Mouse (Mus musculus): ENCODE measurements around the gene Acacb. TPM values are rescaled to one million over a fixed set of nuclear protein-coding genes. Genes with fewer than 3 reads are reported as not detected.

Acacb gene
- polyA plus RNA-seq, 1 experiment from 2014 or later: 12.0 TPM

DNA sequence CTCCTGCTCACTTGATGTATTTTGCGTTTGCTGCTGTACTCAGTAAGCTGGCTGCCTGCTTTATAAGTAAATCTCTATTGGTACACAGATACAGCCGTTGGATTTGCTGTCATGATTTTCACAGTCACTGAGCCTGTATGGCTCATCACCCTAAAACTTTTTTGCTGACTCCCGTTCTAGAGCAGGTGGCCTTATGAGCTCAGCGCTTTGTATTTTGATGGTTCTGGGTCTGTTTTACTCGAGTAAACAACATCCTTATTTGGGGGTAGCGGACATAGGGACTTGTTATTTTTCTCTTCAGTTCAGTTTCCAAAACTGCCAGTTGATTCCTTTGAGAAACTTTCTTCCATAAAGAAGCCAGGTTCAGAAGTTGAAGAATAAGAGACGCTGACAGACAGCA lies 79.7 kb downstream of the Acacb start:
- no peak overlapping the region for H3K27ac ChIP-seq (ENCODE audit: low read length)
- ATAC-seq (replicated peaks; ENCODE audit: extremely low read depth, insufficient read depth, low FRiP score): no peak
- peaks cover 11% of the 10 kb centered on the region for H3K9me3 ChIP-seq (replicated peaks; ENCODE audit: control insufficient read depth, low read length)
- no peak overlapping the region for H3K9ac ChIP-seq (ENCODE audit: low read length)
- H3K27me3 ChIP-seq (ENCODE audit: control insufficient read depth, insufficient read depth, low read length): no peaks in the 10 kb centered on the region
- H3K4me3 ChIP-seq (ENCODE audit: low read length): no peak overlapping the region
- 93% methylated on average over 7 of the region's 7 CpGs for WGBS
- no peak overlapping the region for H3K4me2 ChIP-seq (ENCODE audit: low read depth, low read length)
- H3K4me1 ChIP-seq (ENCODE audit: control insufficient read depth, insufficient read depth, low read length): no peaks in the 10 kb centered on the region
- H3K36me3 ChIP-seq (ENCODE audit: control insufficient read depth, insufficient read depth): peaks cover 69% of the 10 kb centered on the region

DNA sequence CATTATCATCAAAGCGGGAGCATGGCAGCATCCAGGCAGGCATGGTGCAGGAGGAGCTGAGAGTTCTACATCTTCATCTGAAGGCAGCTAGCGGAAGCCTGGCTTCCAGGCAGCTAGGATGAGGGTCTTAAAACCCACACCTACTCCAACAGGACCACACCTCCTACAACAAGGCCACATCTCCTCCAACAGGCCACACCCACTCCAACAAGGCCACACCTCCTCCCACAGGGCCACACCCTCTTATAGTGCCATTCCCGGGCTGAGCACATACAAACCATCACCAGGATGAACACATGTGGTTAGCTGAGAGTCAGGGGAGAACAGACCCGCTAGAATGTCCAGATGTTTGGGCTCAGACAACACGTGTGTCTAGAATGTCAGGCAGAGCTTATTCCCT lies 82.6 kb downstream of the Acacb start:
- Histone ChIP-seq H3K36me3 (ENCODE audit: control insufficient read depth, insufficient read depth) (peaks cover 61% of the 10 kb centered on the region), H3K27ac (ENCODE audit: low read length) (no peak overlapping the region), H3K9me3 (replicated peaks; ENCODE audit: control insufficient read depth, low read length) (peaks cover 8% of the 10 kb centered on the region), H3K4me3 (ENCODE audit: low read length) (no peak overlapping the region), H3K9ac (ENCODE audit: low read length) (no peak overlapping the region), H3K4me2 (ENCODE audit: low read depth, low read length) (no peak overlapping the region), H3K4me1 (ENCODE audit: control insufficient read depth, insufficient read depth, low read length) (no peaks in the 10 kb centered on the region), H3K27me3 (ENCODE audit: control insufficient read depth, insufficient read depth, low read length) (no peaks in the 10 kb centered on the region)
- ATAC-seq (replicated peaks; ENCODE audit: extremely low read depth, insufficient read depth, low FRiP score): no peak
- WGBS: 79% methylated on average over 5 of the region's 5 CpGs

DNA sequence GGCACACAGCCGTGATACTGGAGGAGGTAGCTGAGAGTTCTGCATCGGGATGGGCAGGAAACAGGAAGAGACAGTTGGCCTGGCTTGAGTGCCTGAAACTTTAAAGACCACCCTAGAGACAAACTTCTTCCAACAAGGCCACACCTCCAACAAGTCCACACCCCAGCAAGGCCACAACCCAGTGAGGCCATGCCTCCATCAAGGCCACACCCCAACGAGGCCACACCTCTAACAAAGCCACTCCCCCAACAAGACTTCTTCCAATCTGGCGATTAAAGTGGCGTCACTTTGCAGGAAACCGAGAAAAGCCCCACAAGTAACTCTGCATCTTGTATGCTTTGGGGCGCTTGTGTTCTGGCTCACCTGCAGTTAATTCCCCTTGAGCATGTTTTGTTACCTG lies 92.6 kb downstream of the Acacb start:
- Histone ChIP-seq H3K36me3 (ENCODE audit: control insufficient read depth, insufficient read depth) (peaks cover 9% of the 10 kb centered on the region), H3K27me3 (ENCODE audit: control insufficient read depth, insufficient read depth, low read length) (no peaks in the 10 kb centered on the region), H3K9me3 (replicated peaks; ENCODE audit: control insufficient read depth, low read length) (no peaks in the 10 kb centered on the region), H3K4me2 (ENCODE audit: low read depth, low read length) (no peak overlapping the region), H3K4me1 (ENCODE audit: control insufficient read depth, insufficient read depth, low read length) (no peaks in the 10 kb centered on the region), H3K27ac (ENCODE audit: low read length) (no peak overlapping the region), H3K4me3 (ENCODE audit: low read length) (no peak overlapping the region), H3K9ac (ENCODE audit: low read length) (no peak overlapping the region)
- 38% methylated on average over 7 of the region's 7 CpGs for WGBS
- no peak for ATAC-seq (replicated peaks; ENCODE audit: extremely low read depth, insufficient read depth, low FRiP score)

DNA sequence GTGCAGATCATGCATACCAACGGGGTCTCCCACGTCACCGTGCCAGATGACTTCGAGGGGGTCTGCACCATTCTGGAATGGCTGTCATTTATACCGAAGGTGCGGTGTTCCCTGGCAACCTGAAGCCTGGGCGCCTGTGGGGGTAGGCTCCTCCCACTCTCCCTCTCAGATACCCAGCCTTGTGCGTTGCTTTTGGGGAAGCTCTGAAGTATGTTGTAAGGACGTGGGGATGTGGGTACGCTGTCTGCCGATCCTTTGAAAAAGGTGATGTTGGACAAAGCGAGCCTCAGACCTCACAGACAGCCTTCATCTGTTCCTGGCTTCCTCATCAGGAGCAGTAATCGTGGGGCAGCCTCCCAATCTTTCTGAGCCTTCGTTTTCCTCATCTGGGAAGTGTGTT lies 93.4 kb downstream of the Acacb start:
- no peak for ATAC-seq (replicated peaks; ENCODE audit: extremely low read depth, insufficient read depth, low FRiP score)
- 50% methylated on average over 14 of the region's 14 CpGs for WGBS
- no peak overlapping the region for H3K4me2 ChIP-seq (ENCODE audit: low read depth, low read length)
- H3K4me1 ChIP-seq (ENCODE audit: control insufficient read depth, insufficient read depth, low read length): no peaks in the 10 kb centered on the region
- H3K36me3 ChIP-seq (ENCODE audit: control insufficient read depth, insufficient read depth): peaks cover 9% of the 10 kb centered on the region
- H3K9me3 ChIP-seq (replicated peaks; ENCODE audit: control insufficient read depth, low read length): no peaks in the 10 kb centered on the region
- no peak overlapping the region for H3K27ac ChIP-seq (ENCODE audit: low read length)
- no peak overlapping the region for H3K4me3 ChIP-seq (ENCODE audit: low read length)
- H3K27me3 ChIP-seq (ENCODE audit: control insufficient read depth, insufficient read depth, low read length): no peaks in the 10 kb centered on the region
- no peak overlapping the region for H3K9ac ChIP-seq (ENCODE audit: low read length)

DNA sequence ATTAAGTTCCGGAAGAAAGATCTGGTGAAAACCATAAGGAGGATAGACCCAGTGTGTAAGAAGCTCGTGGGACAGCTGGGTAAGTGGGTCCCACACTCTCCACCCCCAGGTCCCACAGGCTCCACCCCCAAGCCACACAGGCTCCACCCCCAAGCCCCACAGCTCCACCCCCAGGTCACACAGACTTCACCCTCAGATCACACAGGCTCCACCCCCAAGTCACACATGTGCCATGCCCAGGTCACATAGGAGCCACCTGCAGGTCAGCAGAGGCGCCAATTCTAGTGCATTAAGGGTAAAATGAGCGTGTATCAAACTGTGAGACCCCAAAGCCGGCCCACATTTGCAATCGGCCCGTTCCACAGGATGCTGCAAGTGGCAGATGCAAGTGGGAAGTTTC lies 100.1 kb downstream of the Acacb start:
- no peaks in the 10 kb centered on the region for H3K9me3 ChIP-seq (replicated peaks; ENCODE audit: control insufficient read depth, low read length)
- H3K9ac ChIP-seq (ENCODE audit: low read length): no peak overlapping the region
- 0 out of 2 replicates have a peak, but pooled peaks cover 3% of the 10 kb centered on the region for H3K4me1 ChIP-seq (ENCODE audit: control insufficient read depth, insufficient read depth, low read length)
- 72% methylated on average over 7 of the region's 7 CpGs for WGBS
- peaks cover 24% of the 10 kb centered on the region for H3K36me3 ChIP-seq (ENCODE audit: control insufficient read depth, insufficient read depth)
- no peak overlapping the region for H3K4me3 ChIP-seq (ENCODE audit: low read length)
- no peak overlapping the region for H3K27ac ChIP-seq (ENCODE audit: low read length)
- no peaks in the 10 kb centered on the region for H3K27me3 ChIP-seq (ENCODE audit: control insufficient read depth, insufficient read depth, low read length)
- H3K4me2 ChIP-seq (ENCODE audit: low read depth, low read length): no peak overlapping the region
- no peak for ATAC-seq (replicated peaks; ENCODE audit: extremely low read depth, insufficient read depth, low FRiP score)

DNA sequence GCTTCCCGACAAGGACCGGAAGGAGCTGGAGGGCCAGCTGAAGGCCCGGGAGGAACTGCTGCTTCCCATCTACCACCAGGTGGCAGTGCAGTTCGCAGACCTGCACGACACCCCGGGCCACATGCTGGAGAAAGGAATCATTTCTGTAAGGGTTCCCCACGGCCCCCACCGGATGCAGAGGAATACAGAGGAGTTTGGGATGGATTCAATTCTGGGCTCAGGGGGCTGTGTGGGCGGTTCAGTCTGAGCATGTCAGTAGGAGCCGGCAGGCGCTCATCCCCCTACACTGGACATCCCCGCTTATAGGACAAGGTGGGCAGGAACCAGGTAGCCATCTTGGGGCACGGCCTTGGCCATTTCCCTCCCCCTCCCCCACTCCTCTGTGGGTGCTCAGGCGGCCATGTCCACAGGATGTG lies 101.8 kb downstream of the Acacb start:
- WGBS: 17% methylated on average over 14 of the region's 14 CpGs
- 0 out of 2 replicates have a peak, but pooled peaks cover 3% of the 10 kb centered on the region for H3K4me1 ChIP-seq (ENCODE audit: control insufficient read depth, insufficient read depth, low read length)
- no peak overlapping the region for H3K4me3 ChIP-seq (ENCODE audit: low read length)
- peak; percentile 35; the same call in 1 of the 2 replicates for ATAC-seq (replicated peaks; ENCODE audit: extremely low read depth, insufficient read depth, low FRiP score)
- no peaks in the 10 kb centered on the region for H3K9me3 ChIP-seq (replicated peaks; ENCODE audit: control insufficient read depth, low read length)
- H3K36me3 ChIP-seq (ENCODE audit: control insufficient read depth, insufficient read depth): peaks cover 21% of the 10 kb centered on the region
- H3K9ac ChIP-seq (ENCODE audit: low read length): no peak overlapping the region
- H3K27ac ChIP-seq (ENCODE audit: low read length): no peak overlapping the region
- no peak overlapping the region for H3K4me2 ChIP-seq (ENCODE audit: low read depth, low read length)
- no peaks in the 10 kb centered on the region for H3K27me3 ChIP-seq (ENCODE audit: control insufficient read depth, insufficient read depth, low read length)

DNA sequence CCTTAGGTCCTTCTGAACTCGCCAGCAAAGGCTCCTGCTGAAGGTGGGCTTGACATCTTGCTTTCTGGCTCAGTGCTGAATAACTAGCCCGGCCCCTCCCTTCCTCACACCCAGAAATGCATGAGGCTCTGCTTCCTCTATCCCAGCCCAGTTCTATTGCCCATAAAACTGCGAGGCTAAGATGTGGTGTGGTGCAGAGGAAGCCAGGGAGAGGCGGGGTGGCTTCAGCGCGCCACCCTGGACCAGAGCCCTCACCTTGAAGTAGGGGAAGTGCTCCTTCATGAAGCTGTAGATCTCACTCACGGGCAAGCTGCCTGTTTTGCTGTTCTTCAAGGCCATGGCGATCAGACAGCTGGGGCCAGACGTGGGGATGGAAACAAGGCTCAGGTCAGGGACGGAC lies 113.2 kb downstream of the Acacb start:
- no peak overlapping the region for H3K4me3 ChIP-seq (ENCODE audit: low read length)
- no peaks in the 10 kb centered on the region; the same call in 1 of the 2 replicates for H3K27me3 ChIP-seq (ENCODE audit: control insufficient read depth, insufficient read depth, low read length)
- H3K4me2 ChIP-seq (ENCODE audit: low read depth, low read length): no peak overlapping the region
- no peak overlapping the region for H3K9ac ChIP-seq (ENCODE audit: low read length)
- no peaks in the 10 kb centered on the region for H3K9me3 ChIP-seq (replicated peaks; ENCODE audit: control insufficient read depth, low read length)
- H3K4me1 ChIP-seq (ENCODE audit: control insufficient read depth, insufficient read depth, low read length): no peaks in the 10 kb centered on the region
- no peak for ATAC-seq (replicated peaks; ENCODE audit: extremely low read depth, insufficient read depth, low FRiP score)
- WGBS: 63% methylated on average over 10 of the region's 10 CpGs
- H3K27ac ChIP-seq (ENCODE audit: low read length): no peak overlapping the region
- H3K36me3 ChIP-seq (ENCODE audit: control insufficient read depth, insufficient read depth): no peaks in the 10 kb centered on the region

DNA sequence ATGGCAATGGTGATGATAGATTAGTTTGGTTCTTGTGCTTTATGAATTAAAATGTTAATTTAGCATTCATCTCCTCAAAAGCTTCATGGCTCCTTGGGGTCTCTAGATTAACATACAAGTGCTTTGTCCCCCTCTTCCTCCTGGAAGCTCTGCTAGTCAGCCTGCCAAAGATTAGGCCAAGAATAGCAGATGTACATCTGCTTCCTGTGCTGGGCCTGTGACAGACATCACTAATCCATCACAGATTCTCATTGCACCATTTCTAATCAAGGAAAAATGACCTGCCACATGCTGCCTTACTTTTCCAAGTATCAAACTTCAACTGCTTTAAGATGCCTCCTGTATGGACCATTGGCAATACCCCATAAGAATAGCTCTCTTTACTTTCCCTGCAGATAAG lies 115.2 kb downstream of the Acacb start:
- H3K36me3 ChIP-seq (ENCODE audit: control insufficient read depth, insufficient read depth): no peaks in the 10 kb centered on the region
- H3K27me3 ChIP-seq (ENCODE audit: control insufficient read depth, insufficient read depth, low read length): no peaks in the 10 kb centered on the region
- ATAC-seq (replicated peaks; ENCODE audit: extremely low read depth, insufficient read depth, low FRiP score): no peak
- H3K4me3 ChIP-seq (ENCODE audit: low read length): no peak overlapping the region
- no peak overlapping the region for H3K27ac ChIP-seq (ENCODE audit: low read length)
- no peak overlapping the region for H3K4me2 ChIP-seq (ENCODE audit: low read depth, low read length)
- H3K4me1 ChIP-seq (ENCODE audit: control insufficient read depth, insufficient read depth, low read length): no peaks in the 10 kb centered on the region
- H3K9me3 ChIP-seq (replicated peaks; ENCODE audit: control insufficient read depth, low read length): no peaks in the 10 kb centered on the region
- no peak overlapping the region for H3K9ac ChIP-seq (ENCODE audit: low read length)

DNA sequence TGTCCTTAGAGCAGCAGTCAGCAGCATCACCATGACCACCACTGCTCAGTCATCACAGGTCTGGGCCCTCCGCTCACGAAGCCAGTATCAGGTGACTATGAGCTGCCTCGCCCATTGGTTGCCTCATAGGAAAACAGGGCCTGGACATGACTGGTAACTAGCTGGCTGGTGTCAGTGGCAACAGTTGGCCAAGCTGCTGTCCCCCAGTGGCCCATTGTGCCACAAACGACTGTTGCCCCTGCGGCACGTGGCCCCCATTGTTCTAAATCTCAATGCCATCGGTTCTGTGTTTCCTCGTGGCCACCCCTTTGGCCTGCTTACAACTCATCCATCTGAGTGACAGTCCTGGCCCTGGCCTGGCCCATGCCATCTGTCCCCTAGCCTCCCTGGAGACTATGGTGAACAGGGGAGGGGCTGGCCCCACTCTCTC lies 117.7 kb downstream of the Acacb start:
- Histone ChIP-seq H3K27ac (ENCODE audit: low read length) (no peak overlapping the region), H3K4me2 (ENCODE audit: low read depth, low read length) (no peak overlapping the region), H3K4me3 (ENCODE audit: low read length) (no peak overlapping the region), H3K9me3 (replicated peaks; ENCODE audit: control insufficient read depth, low read length) (no peaks in the 10 kb centered on the region), H3K27me3 (ENCODE audit: control insufficient read depth, insufficient read depth, low read length) (peaks cover 5% of the 10 kb centered on the region; the same call in 1 of the 2 replicates), H3K4me1 (ENCODE audit: control insufficient read depth, insufficient read depth, low read length) (no peaks in the 10 kb centered on the region), H3K36me3 (ENCODE audit: control insufficient read depth, insufficient read depth) (no peaks in the 10 kb centered on the region), H3K9ac (ENCODE audit: low read length) (no peak overlapping the region)
- whole genome bisulfite sequencing: 75% methylated on average over 8 of the region's 8 CpGs
- ATAC-seq (replicated peaks; ENCODE audit: extremely low read depth, insufficient read depth, low FRiP score): no peak

DNA sequence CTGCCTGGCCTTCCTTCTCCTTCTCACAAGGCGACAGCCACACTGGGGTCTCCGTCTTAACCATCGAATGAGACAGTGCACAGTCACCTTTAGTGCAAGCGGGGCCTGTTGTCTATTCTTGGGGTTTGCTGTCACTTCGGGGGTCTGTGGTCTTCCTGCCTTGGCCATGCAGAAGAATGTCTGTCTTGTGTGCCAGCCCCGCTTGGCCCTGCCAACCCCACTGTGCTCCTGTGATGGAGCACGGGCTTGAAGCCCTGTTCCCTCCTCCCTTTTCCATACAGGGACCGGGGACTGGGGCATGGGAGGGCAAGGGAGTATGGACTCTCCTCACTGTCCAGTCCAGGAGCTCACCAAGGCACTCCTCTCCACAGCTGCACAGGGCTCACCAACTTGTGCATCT lies 118.5 kb downstream of the Acacb start:
- Histone ChIP-seq H3K4me3 (ENCODE audit: low read length) (no peak overlapping the region), H3K9ac (ENCODE audit: low read length) (no peak overlapping the region), H3K36me3 (ENCODE audit: control insufficient read depth, insufficient read depth) (no peaks in the 10 kb centered on the region), H3K4me1 (ENCODE audit: control insufficient read depth, insufficient read depth, low read length) (no peaks in the 10 kb centered on the region), H3K27ac (ENCODE audit: low read length) (no peak overlapping the region), H3K9me3 (replicated peaks; ENCODE audit: control insufficient read depth, low read length) (no peaks in the 10 kb centered on the region), H3K27me3 (ENCODE audit: control insufficient read depth, insufficient read depth, low read length) (peaks cover 10% of the 10 kb centered on the region), H3K4me2 (ENCODE audit: low read depth, low read length) (no peak overlapping the region)
- WGBS: 80% methylated on average over 8 of the region's 8 CpGs
- ATAC-seq (replicated peaks; ENCODE audit: extremely low read depth, insufficient read depth, low FRiP score): no peak
